Mouse (Mus musculus): ENCODE results near the gene Rreb1. TPM values are rescaled to one million over a fixed set of nuclear protein-coding genes. Genes with fewer than 3 reads are reported as not detected.

Rreb1 gene
- total RNA-seq, 2 experiments from 2014 or later = 17.1 to 20.8 TPM

- no peak for DNase-seq (ENCODE audit: extremely low spot score in 1 of 2, low spot score in 2 of 2)
Measured at GRCm38 (mm10) chr13:37923643-37924460, 145.7 kb downstream of the Rreb1 start.

GRCm38 (mm10) chr13:37924461-37924948 is 146.3 kb downstream of the Rreb1 start:
- intact Hi-C loops (cut with DNase I) = no loop called here

More at GRCm38 (mm10) chr13:37923643-37924460, 145.7 kb downstream of the Rreb1 start:
- intact Hi-C loops (cut with DNase I) = no loop called here

GRCm38 (mm10) chr13:37926394-37926793 is 148.2 kb downstream of the Rreb1 start:
- DNase-seq (ENCODE audit: extremely low spot score in 1 of 2, low spot score in 2 of 2) = no peak
- intact Hi-C loops (cut with DNase I) = no loop called here

More at GRCm38 (mm10) chr13:37924461-37924948, 146.3 kb downstream of the Rreb1 start:
- no peak for DNase-seq (ENCODE audit: extremely low spot score in 1 of 2, low spot score in 2 of 2)

GRCm38 (mm10) chr13:37929532-37929931 is 151.3 kb downstream of the Rreb1 start:
- no peak for DNase-seq (ENCODE audit: extremely low spot score in 1 of 2, low spot score in 2 of 2)
- intact Hi-C loops (cut with DNase I) = no loop called here

GRCm38 (mm10) chr13:37930091-37930490 is 151.9 kb downstream of the Rreb1 start:
- intact Hi-C loops (cut with DNase I) = no loop called here
- DNase-seq (ENCODE audit: extremely low spot score in 1 of 2, low spot score in 2 of 2) = peak in 1 of 2 experiments; percentile 46

- intact Hi-C loops (cut with DNase I) = no loop called here
- DNase-seq (ENCODE audit: extremely low spot score in 1 of 2, low spot score in 2 of 2) = no peak
Measured at GRCm38 (mm10) chr13:37930621-37931020, 152.4 kb downstream of the Rreb1 start.

GRCm38 (mm10) chr13:37931210-37931922 is 153.2 kb downstream of the Rreb1 start:
- DNase-seq (ENCODE audit: extremely low spot score in 1 of 2, low spot score in 2 of 2) = no peak
- intact Hi-C loops (cut with DNase I) = no loop called here

GRCm38 (mm10) chr13:37934075-37934474 is 155.9 kb downstream of the Rreb1 start:
- no peak for DNase-seq (ENCODE audit: extremely low spot score in 1 of 2, low spot score in 2 of 2)
- intact Hi-C loops (cut with DNase I) = no loop called here

GRCm38 (mm10) chr13:37934920-37935319 is 156.7 kb downstream of the Rreb1 start:
- intact Hi-C loops (cut with DNase I) = no loop called here
- no peak for DNase-seq (ENCODE audit: extremely low spot score in 1 of 2, low spot score in 2 of 2)

GRCm38 (mm10) chr13:37936351-37936750 is 158.2 kb downstream of the Rreb1 start:
- no peak for DNase-seq (ENCODE audit: extremely low spot score in 1 of 2, low spot score in 2 of 2)
- intact Hi-C loops (cut with DNase I) = no loop called here

GRCm38 (mm10) chr13:37940167-37940566 is 162.0 kb downstream of the Rreb1 start:
- no peak for DNase-seq (ENCODE audit: extremely low spot score in 1 of 2, low spot score in 2 of 2)
- intact Hi-C loops (cut with DNase I) = loop anchor here (10.0 kb wide), 1 partner anchor 115 kb away; no protein-coding TSS in a partner anchor

- no peak for DNase-seq (ENCODE audit: extremely low spot score in 1 of 2, low spot score in 2 of 2)
- intact Hi-C loops (cut with DNase I) = loop anchor here (10.0 kb wide), 1 partner anchor 116 kb away; no protein-coding TSS in a partner anchor
Measured at GRCm38 (mm10) chr13:37940649-37941048, 162.4 kb downstream of the Rreb1 start.

- DNase-seq (ENCODE audit: extremely low spot score in 1 of 2, low spot score in 2 of 2) = no peak
- intact Hi-C loops (cut with DNase I) = loop anchor here (10.0 kb wide), 1 partner anchor 116 kb away; no protein-coding TSS in a partner anchor
Measured at GRCm38 (mm10) chr13:37941138-37941645, 163.0 kb downstream of the Rreb1 start.

GRCm38 (mm10) chr13:37941950-37942886 is 164.0 kb downstream of the Rreb1 start:
- intact Hi-C loops (cut with DNase I) = loop anchor here (10.0 kb wide), 1 partner anchor 117 kb away; no protein-coding TSS in a partner anchor
- DNase-seq (ENCODE audit: extremely low spot score in 1 of 2, low spot score in 2 of 2) = no peak

GRCm38 (mm10) chr13:37942887-37943331 is 164.7 kb downstream of the Rreb1 start:
- intact Hi-C loops (cut with DNase I) = loop anchor here (10.0 kb wide), 1 partner anchor 118 kb away; no protein-coding TSS in a partner anchor
- DNase-seq (ENCODE audit: extremely low spot score in 1 of 2, low spot score in 2 of 2) = no peak

- intact Hi-C loops (cut with DNase I) = loop anchor here (10.0 kb wide), 1 partner anchor 119 kb away; no protein-coding TSS in a partner anchor
- DNase-seq (ENCODE audit: extremely low spot score in 1 of 2, low spot score in 2 of 2) = no peak
Measured at GRCm38 (mm10) chr13:37943466-37943865, 165.3 kb downstream of the Rreb1 start.

GRCm38 (mm10) chr13:37944306-37944705 is 166.1 kb downstream of the Rreb1 start:
- intact Hi-C loops (cut with DNase I) = loop anchor here (10.0 kb wide), 1 partner anchor 120 kb away; no protein-coding TSS in a partner anchor
- DNase-seq (ENCODE audit: extremely low spot score in 1 of 2, low spot score in 2 of 2) = no peak

GRCm38 (mm10) chr13:37945392-37945791 is 167.2 kb downstream of the Rreb1 start:
- DNase-seq (ENCODE audit: extremely low spot score in 1 of 2, low spot score in 2 of 2) = no peak
- intact Hi-C loops (cut with DNase I) = loop anchor here (10.0 kb wide), 1 partner anchor 121 kb away; no protein-coding TSS in a partner anchor
